Mouse (Mus musculus): ENCODE results near the gene Smim9.

- TF ChIP-seq KAT2A (conservative IDR thresholded peaks at IDR 0.05; ENCODE audit: low read depth, low read length) (no peak), MAX (IDR thresholded peaks at IDR 0.05; ENCODE audit: low read length) (no peak), BHLHE40 (IDR thresholded peaks at IDR 0.05; ENCODE audit: borderline replicate concordance, low read depth, low read length) (no peak), POLR2A (IDR thresholded peaks at IDR 0.05; ENCODE audit: control insufficient read depth in 1 of 2, insufficient read depth in 1 of 2, low read depth in 1 of 2, low read length in 2 of 2, poor library complexity in 1 of 2) (no peak), CTCF (IDR thresholded peaks at IDR 0.05 in 2 of 3, conservative IDR thresholded peaks at IDR 0.05 in 1 of 3; ENCODE audit: control insufficient read depth in 1 of 3, insufficient read depth in 1 of 3, low read depth in 2 of 3, low read length in 3 of 3, poor library complexity in 1 of 3, severe bottlenecking in 1 of 3) (no peak)
These were observed 7.9 kb downstream of the Smim9 start for GRCm38 (mm10) chrX:75155576-75156243.

Measured in MEL (cell line).